Mouse (Mus musculus) spleen, adult 18-20 months (tissue): ENCODE data around the gene Olfr414.

Source experiments
- DNase-seq, 2 experiments: peaks; one replicate each; pipeline ENCODE4 v3.0.0; 2022; ENCODE audit warnings: mixed read lengths in 2 of 2

Olfr414 gene

GRCm38 (mm10) chr1:174423764-174424163, at the start of gene Olfr414:
Olfr414 (plus strand) TSS chr1:174424064.
- DNase-seq = no peak

- no peak for DNase-seq
Measured at GRCm38 (mm10) chr1:174390746-174391145, 33.1 kb upstream of the Olfr414 start, which contains the start of gene Olfr248. Olfr248 (plus strand) TSS chr1:174391046.

- no peak for DNase-seq
Measured at GRCm38 (mm10) chr1:174422959-174423358, 905 bp upstream of the Olfr414 start.

- no peak for DNase-seq
Measured at GRCm38 (mm10) chr1:174426180-174426986, 2.5 kb downstream of the Olfr414 start.

- no peak for DNase-seq
Measured at GRCm38 (mm10) chr1:174427402-174427801, 3.5 kb downstream of the Olfr414 start.

- no peak for DNase-seq
Measured at GRCm38 (mm10) chr1:174428407-174428806, 4.5 kb downstream of the Olfr414 start.

GRCm38 (mm10) chr1:174434121-174434520, 10.3 kb downstream of the Olfr414 start:
- no peak for DNase-seq

GRCm38 (mm10) chr1:174441782-174442181, 17.9 kb downstream of the Olfr414 start, which contains the start of gene Olfr220:
Olfr220 (plus strand) TSS chr1:174442082.
- DNase-seq = no peak

GRCm38 (mm10) chr1:174455100-174455499, 31.2 kb downstream of the Olfr414 start:
- DNase-seq = no peak

GRCm38 (mm10) chr1:174465385-174465784, 41.5 kb downstream of the Olfr414 start:
- DNase-seq = no peak

GRCm38 (mm10) chr1:174466240-174466639, 42.4 kb downstream of the Olfr414 start:
- DNase-seq = no peak

- DNase-seq = peak in 1 of 2 experiments; percentile 3
Measured at GRCm38 (mm10) chr1:174469736-174470135, 45.9 kb downstream of the Olfr414 start.

GRCm38 (mm10) chr1:174482567-174482966, 58.7 kb downstream of the Olfr414 start:
- DNase-seq = no peak
